Mouse (Mus musculus) limb, embryonic 14.5 days (tissue): ENCODE data around the gene Tnrc18. TPM values are rescaled to one million over a fixed set of nuclear protein-coding genes. Genes with fewer than 3 reads are reported as not detected.

Source experiments
- ATAC-seq: fragments of 200-750 bp; cut with Nextera tagmentation; 2 replicates; pipeline ENCODE4 v1.8.0; 2017; ENCODE audit warnings: low read depth, moderate number of reproducible peaks, moderate TSS enrichment; ENCODE audit not compliant: low FRiP score
- DNase-seq: peaks from one replicate; pipeline ENCODE4 v3.0.0-alpha.2; 2015; ENCODE audit warnings: low spot score
- H3K27ac ChIP-seq: fragments of 300-500 bp; sonication (generic); replicated peaks from 2 replicates; pipeline ENCODE4 v1.5.1; 2014; ENCODE audit warnings: low read depth, mild to moderate bottlenecking, low read length, moderate library complexity, mixed read lengths
- H3K27me3 ChIP-seq: fragments of 300-500 bp; sonication (generic); 2 replicates; pipeline ENCODE4 v1.6.1; 2014; ENCODE audit warnings: low read length, mixed read lengths; ENCODE audit not compliant: control insufficient read depth, insufficient read depth
- H3K36me3 ChIP-seq: fragments of 300-500 bp; sonication (generic); 2 replicates; pipeline ENCODE4 v1.6.1; 2014; ENCODE audit warnings: mild to moderate bottlenecking, low read length, moderate library complexity, mixed read lengths; ENCODE audit not compliant: control insufficient read depth, insufficient read depth
- H3K4me1 ChIP-seq: fragments of 300-500 bp; sonication (generic); 2 replicates; pipeline ENCODE4 v1.6.1; 2014; ENCODE audit warnings: antibody characterized with exemption, low read length, mixed read lengths; ENCODE audit not compliant: control insufficient read depth, insufficient read depth
- H3K4me2 ChIP-seq: fragments of 300-500 bp; sonication (generic); replicated peaks from 2 replicates; pipeline ENCODE4 v1.6.1; 2014; ENCODE audit warnings: low read depth, mild to moderate bottlenecking, low read length, moderate library complexity; ENCODE audit not compliant: severe bottlenecking
- H3K4me3 ChIP-seq: fragments of 300-500 bp; sonication (generic); replicated peaks from 2 replicates; pipeline ENCODE4 v1.5.1; 2014; ENCODE audit warnings: low read length
- H3K9ac ChIP-seq: fragments of 300-500 bp; sonication (generic); 2 replicates; pipeline ENCODE4 v1.6.1; 2014; ENCODE audit warnings: mild to moderate bottlenecking, low read depth, low read length, moderate library complexity; ENCODE audit not compliant: severe bottlenecking
- H3K9me3 ChIP-seq: fragments of 300-500 bp; sonication (generic); 2 replicates; pipeline ENCODE4 v1.6.1; 2016; ENCODE audit warnings: low read length; ENCODE audit not compliant: control insufficient read depth
- POLR2A ChIP-seq: fragments of 200-500 bp; IDR thresholded peaks from 2 replicates; pipeline ENCODE4 v1.8.0; 2012; ENCODE audit warnings: inconsistent platforms, mild to moderate bottlenecking, moderate library complexity, borderline replicate concordance; ENCODE audit not compliant: insufficient read depth, insufficient read length; ENCODE audit errors: extremely low read depth
- WGBS: fragments of 180-500 bp; shearing (Covaris S2); extraction: QIAGEN DNeasy Blood & Tissue Kit; methylation state at CpG from one replicate; pipeline ENCODE4 v1.1.7; 2014; 5-methylcytosine and 5-hydroxymethylcytosine counted together
- polyA plus RNA-seq, 2 experiments: library from polyadenylated mRNA; depleted of rRNA in 1 of 2; stranded (reverse) in 1 of 2; unstranded in 1 of 2; fragments of >200 nt; fragmentation: Nextera tagmentation in 1 of 2; extraction: Ambion mirVana in 1 of 2; gene quantifications; 2 replicates each; pipeline versions ENCODE4 v1.2.1 to v1.2.3; 2012 to 2014

Gene Tnrc18
- polyA plus RNA-seq, 2 experiments, result 46.6 to 61.1 TPM

DNA sequence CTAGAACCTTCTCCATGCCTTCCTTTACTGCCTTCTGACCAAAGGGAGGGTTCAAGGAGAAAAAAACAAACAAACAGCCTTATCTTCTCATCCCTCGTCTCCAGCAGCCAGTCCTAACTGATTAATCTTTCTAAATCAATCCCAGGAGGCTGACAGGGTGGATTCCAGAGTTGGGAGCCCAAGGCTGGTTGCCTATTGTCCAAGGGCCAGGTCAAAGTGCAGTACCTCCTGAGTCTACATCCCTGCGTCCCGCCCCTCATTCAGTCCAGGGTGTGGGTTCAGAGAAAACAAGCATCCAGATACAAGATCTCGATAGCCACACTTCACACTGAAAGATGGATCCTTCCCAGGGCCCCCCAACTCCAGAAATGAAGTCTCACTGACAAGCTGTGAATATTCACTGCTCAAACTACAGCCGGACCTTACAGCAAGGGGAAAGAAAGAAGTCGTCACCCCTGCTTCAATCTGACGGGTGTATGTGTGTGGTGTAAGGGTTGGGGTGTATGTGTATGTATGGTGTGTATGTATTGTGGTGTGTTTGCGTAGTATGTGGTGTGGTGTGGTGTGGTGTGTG is 5.5 kb downstream of the Tnrc18 start:
- peaks cover 32% of the 10 kb centered on the region for H3K4me1 ChIP-seq
- peak overlapping the region; percentile 98 for H3K4me3 ChIP-seq
- H3K36me3 ChIP-seq, result peaks cover 62% of the 10 kb centered on the region
- no peak for TF ChIP-seq POLR2A
- ATAC-seq (no peak), DNase-seq (no peak)
- no peaks in the 10 kb centered on the region for H3K9me3 ChIP-seq
- H3K9ac ChIP-seq, result peak overlapping the region; percentile 100
- peak overlapping the region; percentile 97 for H3K4me2 ChIP-seq
- no peaks in the 10 kb centered on the region for H3K27me3 ChIP-seq
- WGBS, result 26% methylated on average over 8 of the region's 8 CpGs
- H3K27ac ChIP-seq, result no peak overlapping the region

DNA sequence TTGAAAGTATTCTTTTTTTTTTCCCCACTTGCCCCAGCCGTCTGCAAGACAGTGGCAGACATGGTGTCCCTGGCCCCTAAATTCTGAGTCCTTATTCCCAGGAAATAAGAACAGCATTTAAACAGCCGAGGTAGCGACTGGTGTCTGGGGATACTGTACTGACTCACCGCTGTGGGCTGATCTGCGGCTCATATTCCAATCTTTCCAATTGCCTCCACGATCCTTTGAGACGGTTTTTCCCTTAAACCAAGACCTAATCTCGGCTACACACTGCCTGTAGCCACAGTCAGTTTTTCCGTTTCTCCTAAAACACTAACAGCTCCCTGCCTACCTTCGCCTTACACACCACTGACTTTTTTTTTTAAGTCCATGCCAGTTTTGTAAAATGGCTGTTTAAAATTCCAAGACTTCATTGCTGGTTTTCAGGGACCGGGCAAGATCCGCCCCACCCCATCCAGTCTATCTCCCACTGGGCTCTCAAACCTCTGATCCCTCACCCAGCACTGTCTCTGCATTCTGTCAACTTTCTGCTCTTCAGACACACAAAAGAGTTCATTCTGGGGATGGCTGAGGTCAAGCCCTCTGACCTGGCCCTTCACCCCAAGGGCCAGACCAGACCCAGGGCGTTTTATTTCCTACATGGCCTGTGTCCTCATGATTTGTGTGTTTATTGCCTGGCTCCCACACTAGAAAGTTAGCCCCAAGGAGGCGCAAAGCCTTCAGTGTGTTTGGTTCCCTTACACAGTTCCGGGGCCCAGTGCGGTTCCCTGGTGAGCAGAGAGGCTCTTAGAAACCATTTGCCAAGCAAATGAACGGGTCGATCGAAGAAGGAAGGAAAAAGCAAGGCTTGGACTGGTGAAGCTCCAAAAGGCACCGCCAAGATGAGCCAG is 6.5 kb downstream of the Tnrc18 start:
- DNase-seq, result no peak
- peak overlapping the region; percentile 100 for H3K9ac ChIP-seq
- H3K36me3 ChIP-seq, result peaks cover 72% of the 10 kb centered on the region
- peak overlapping the region; percentile 98 for H3K4me3 ChIP-seq
- no peak for TF ChIP-seq POLR2A
- 13% methylated on average over 20 of the region's 20 CpGs for WGBS
- ATAC-seq, result no peak
- H3K9me3 ChIP-seq, result no peaks in the 10 kb centered on the region
- H3K27ac ChIP-seq, result peak overlapping the region; percentile 63
- H3K27me3 ChIP-seq, result no peaks in the 10 kb centered on the region
- H3K4me2 ChIP-seq, result peak overlapping the region; percentile 97
- peaks cover 32% of the 10 kb centered on the region for H3K4me1 ChIP-seq

DNA sequence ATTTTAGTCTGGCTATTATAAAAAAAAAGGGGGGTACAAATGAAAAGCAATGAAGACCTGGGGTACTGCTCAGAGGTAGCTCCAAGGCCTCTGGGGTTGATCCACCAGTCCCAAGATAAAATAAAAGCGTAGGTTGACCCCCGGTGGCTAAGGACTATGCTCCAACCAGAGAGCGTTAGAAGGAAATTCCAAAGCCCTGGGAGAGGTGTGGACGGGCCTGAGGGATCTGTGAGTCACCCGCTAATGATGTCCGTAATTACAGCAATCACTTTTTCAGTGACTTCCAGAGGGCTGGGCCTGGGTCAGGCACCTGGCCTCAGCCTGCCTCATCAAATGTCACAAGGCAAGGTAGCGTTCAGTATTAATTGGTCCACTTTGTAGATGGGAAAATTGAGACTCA is 9.8 kb downstream of the Tnrc18 start:
- ATAC-seq, result no peak
- Histone ChIP-seq H3K4me1 (peaks cover 31% of the 10 kb centered on the region), H3K9me3 (no peaks in the 10 kb centered on the region), H3K36me3 (peaks cover 58% of the 10 kb centered on the region), H3K27ac (no peak overlapping the region), H3K4me3 (no peak overlapping the region), H3K27me3 (no peaks in the 10 kb centered on the region), H3K9ac (no peak overlapping the region), H3K4me2 (no peak overlapping the region)
- WGBS, result 48% methylated on average over 7 of the region's 7 CpGs
- DNase-seq, result no peak
- TF ChIP-seq POLR2A, result no peak

DNA sequence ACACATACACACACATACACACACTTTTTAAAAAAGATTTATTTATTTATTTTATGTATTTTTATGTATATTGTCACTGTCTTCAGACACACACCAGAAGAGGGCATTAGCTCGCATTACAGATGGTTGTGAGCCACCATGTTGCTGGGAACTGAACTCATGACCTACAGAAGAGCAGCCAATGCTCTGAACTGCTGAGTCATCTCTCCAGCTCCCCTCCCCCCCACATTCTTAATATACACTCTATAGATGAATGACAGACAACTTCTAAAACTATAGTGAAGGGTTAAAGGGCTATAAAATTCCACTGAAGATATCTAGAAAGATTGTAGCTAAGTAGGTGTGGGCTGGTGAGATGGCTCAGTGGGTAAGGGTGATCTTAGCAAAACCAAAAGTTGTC is 13.7 kb downstream of the Tnrc18 start:
- no peak overlapping the region for H3K4me3 ChIP-seq
- H3K27me3 ChIP-seq, result no peaks in the 10 kb centered on the region
- WGBS, result 98% methylated on average over 1 of the region's 1 CpGs
- H3K27ac ChIP-seq, result no peak overlapping the region
- TF ChIP-seq POLR2A, result no peak
- no peak for DNase-seq
- no peak overlapping the region for H3K4me2 ChIP-seq
- peaks cover 21% of the 10 kb centered on the region for H3K4me1 ChIP-seq
- H3K36me3 ChIP-seq, result peaks cover 45% of the 10 kb centered on the region
- H3K9ac ChIP-seq, result no peak overlapping the region
- ATAC-seq, result no peak
- no peaks in the 10 kb centered on the region for H3K9me3 ChIP-seq

DNA sequence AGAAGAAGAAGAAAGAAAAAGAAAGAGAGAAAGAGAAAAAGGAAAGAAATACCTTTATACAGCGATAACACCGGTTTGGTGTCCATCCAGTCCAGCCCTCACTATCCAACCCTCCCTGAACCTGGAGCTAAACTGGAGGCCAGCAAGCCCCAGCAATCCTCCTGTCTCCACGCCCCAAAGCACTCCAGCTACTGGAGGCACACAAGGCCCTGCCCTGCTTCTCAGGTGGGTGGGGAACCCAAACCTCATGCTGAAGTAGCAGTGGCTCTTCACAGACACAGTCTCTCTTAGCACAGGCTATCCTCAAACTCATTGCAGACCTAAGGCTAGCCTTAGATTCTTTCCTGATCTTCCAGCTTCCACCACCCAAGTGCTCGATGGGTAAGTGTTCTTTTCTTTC is 14.6 kb downstream of the Tnrc18 start:
- H3K4me1 ChIP-seq, result peaks cover 27% of the 10 kb centered on the region

More for the DNA sequence above, 14.6 kb downstream of the Tnrc18 start:
- no peaks in the 10 kb centered on the region for H3K9me3 ChIP-seq
- no peak for DNase-seq
- TF ChIP-seq POLR2A, result no peak
- no peak overlapping the region for H3K27ac ChIP-seq
- no peak overlapping the region for H3K9ac ChIP-seq
- ATAC-seq, result no peak
- H3K4me2 ChIP-seq, result no peak overlapping the region
- H3K36me3 ChIP-seq, result peaks cover 41% of the 10 kb centered on the region
- 83% methylated on average over 4 of the region's 4 CpGs for WGBS
- H3K4me3 ChIP-seq, result no peak overlapping the region
- H3K27me3 ChIP-seq, result no peaks in the 10 kb centered on the region
